Mouse (Mus musculus) liver, embryonic 14.5 days (tissue): Measurements from ENCODE around the gene Map7d1.

ENCODE experiments used
- CTCF ChIP-seq: IDR thresholded peaks from 2 replicates; pipeline ENCODE4 v1.5.1; 2016; ENCODE audit warnings: antibody characterized with exemption, low read depth, control low read depth
- EP300 ChIP-seq: IDR thresholded peaks from 2 replicates; pipeline ENCODE4 v1.6.1; 2016; ENCODE audit warnings: antibody characterized with exemption, low read depth

DNA sequence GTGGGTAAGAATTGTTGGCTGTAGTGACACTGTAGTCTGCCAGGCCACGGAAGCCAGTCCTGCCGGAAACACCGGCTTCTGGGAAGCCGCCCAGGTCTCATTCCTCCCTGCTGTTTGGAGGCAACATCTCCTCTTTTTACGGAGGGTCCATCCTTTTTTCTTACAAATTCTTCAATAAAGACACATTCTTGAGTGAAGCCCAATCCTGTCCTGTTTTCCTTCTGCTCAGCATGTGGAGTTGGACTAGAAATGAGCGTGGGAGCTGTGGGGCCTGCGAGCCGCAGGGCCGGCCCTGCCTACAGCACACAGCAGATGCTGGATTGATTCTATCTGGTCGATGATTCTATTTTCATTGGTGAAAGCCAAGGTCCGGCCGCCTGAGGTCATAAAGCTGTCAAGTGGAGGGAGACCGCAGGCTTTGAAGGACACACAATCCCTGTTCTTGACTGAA is 19.6 kb upstream of the Map7d1 start:
- no peak for TF ChIP-seq CTCF
- no peak for TF ChIP-seq EP300
